Mouse (Mus musculus) heart, embryonic 12.5 days (tissue): Measurements from ENCODE around the gene Uqcr11. TPM values are rescaled to one million over a fixed set of nuclear protein-coding genes. Genes with fewer than 3 reads are reported as not detected.

Experiments
- ATAC-seq: fragments of 200-750 bp; cut with Nextera tagmentation; 2 replicates; pipeline ENCODE4 v1.8.0; 2017; ENCODE audit warnings: moderate TSS enrichment, moderate library complexity; ENCODE audit not compliant: insufficient number of reproducible peaks, low FRiP score
- H3K27ac ChIP-seq: fragments of 300-500 bp; sonication (generic); 2 replicates; pipeline ENCODE4 v1.5.1; 2016; ENCODE audit warnings: mild to moderate bottlenecking, moderate library complexity; ENCODE audit not compliant: poor library complexity, severe bottlenecking
- H3K27me3 ChIP-seq: fragments of 300-500 bp; sonication (generic); replicated peaks from 2 replicates; pipeline ENCODE4 v1.6.1; 2016; ENCODE audit warnings: mild to moderate bottlenecking, moderate library complexity
- H3K36me3 ChIP-seq: fragments of 300-500 bp; sonication (generic); 2 replicates; pipeline ENCODE4 v1.6.1; 2016; ENCODE audit warnings: mild to moderate bottlenecking, moderate library complexity
- H3K4me1 ChIP-seq: fragments of 300-500 bp; sonication (generic); replicated peaks from 2 replicates; pipeline ENCODE4 v1.6.1; 2016; ENCODE audit warnings: mild to moderate bottlenecking
- H3K4me2 ChIP-seq: fragments of 300-500 bp; sonication (generic); 2 replicates; pipeline ENCODE4 v1.6.1; 2016; ENCODE audit warnings: mild to moderate bottlenecking, moderate library complexity
- H3K4me3 ChIP-seq: fragments of 300-500 bp; sonication (generic); 2 replicates; pipeline ENCODE4 v1.5.1; 2016; ENCODE audit warnings: mild to moderate bottlenecking
- H3K9ac ChIP-seq: fragments of 300-500 bp; sonication (generic); 2 replicates; pipeline ENCODE4 v1.6.1; 2016; ENCODE audit warnings: mild to moderate bottlenecking, moderate library complexity
- H3K9me3 ChIP-seq: fragments of 300-500 bp; sonication (generic); replicated peaks from 2 replicates; pipeline ENCODE4 v1.6.1; 2016; ENCODE audit warnings: mild to moderate bottlenecking, moderate library complexity
- WGBS: fragments of 180-500 bp; shearing (Covaris S2); methylation state at CpG from one replicate; pipeline ENCODE4 v1.1.7; 2016; 5-methylcytosine and 5-hydroxymethylcytosine counted together
- polyA plus RNA-seq: library from polyadenylated mRNA; unstranded; fragments of >200 nt; fragmentation: Nextera tagmentation; extraction: Ambion mirVana; gene quantifications from 2 replicates; pipeline ENCODE4 v1.2.1, GENCODE M21; 2016

Uqcr11 gene
- polyA plus RNA-seq, 1 experiment from 2014 or later: 1,026 TPM

DNA sequence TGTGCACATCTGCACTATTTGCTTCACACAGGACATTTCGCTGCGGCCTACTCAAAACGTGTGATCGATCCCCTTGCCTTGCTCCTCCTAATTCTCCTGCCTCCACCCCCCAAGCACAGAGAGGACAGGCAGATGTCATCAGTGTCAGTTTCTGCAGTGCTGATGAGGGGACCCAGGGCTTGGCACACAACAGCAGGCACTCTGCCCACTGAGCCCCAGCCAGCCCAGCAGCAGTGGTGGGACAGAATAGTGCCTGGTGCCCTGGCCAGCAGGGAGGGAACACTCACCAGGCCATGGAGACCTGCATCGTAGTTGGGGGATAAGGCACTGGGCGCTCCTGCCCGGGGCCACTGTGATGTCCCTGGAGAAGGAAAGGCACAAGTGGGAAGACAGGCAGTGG is 8.9 kb upstream of the Uqcr11 start:
- Histone ChIP-seq H3K9me3 (no peaks in the 10 kb centered on the region), H3K4me3 (no peak overlapping the region), H3K36me3 (peaks cover 100% of the 10 kb centered on the region), H3K27me3 (no peaks in the 10 kb centered on the region), H3K4me1 (peaks cover 26% of the 10 kb centered on the region), H3K9ac (0 out of 2 replicates have a peak overlapping the region, but pooled peaks have one; percentile 10), H3K4me2 (no peak overlapping the region), H3K27ac (no peak overlapping the region)
- no peak for ATAC-seq
- 94% methylated on average over 7 of the region's 7 CpGs for WGBS

DNA sequence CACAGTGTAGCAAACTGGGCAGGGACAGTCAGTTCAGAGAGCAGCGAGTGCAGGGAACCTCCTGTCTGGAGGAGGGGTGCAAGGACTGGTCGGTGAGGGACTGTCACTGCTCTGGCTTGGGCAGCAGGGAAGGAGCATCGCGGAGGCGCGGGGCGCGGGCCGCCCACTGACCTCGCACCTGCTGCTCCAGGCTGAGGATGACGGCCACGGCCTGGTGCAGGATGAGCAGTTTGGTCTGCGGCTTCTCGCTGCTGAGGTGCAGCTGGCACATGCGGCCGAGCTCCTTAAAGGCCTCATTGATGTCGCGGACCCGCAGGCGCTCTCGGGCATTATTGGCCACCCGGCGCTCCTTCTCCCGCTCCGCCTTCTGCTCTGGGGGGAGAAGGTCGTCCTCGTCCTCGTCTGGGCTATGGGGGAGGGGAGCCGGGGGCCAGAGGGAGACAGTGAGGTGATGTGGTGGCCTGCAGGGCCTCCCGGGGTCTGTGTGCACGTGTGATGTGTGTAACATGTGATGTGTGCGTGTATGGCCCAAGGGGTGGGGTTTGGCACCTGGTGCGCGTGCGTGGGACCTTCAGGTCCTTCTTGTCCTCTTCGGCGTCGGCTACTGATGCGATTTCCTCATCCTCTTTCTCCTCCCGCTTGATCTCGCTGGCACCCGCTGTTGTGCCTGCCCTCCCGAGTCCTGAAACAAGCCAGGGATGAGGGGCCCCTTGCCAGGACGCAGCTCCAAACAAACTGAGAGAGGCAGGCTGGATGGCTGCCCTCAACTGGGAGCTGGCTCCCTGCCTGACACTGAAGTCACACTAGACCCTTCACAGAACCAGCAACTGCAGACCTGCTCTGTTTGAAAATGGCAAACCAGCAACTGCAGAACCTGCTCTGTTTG is 6.3 kb upstream of the Uqcr11 start:
- Histone ChIP-seq H3K27ac (no peak overlapping the region), H3K9ac (no peak overlapping the region), H3K4me2 (no peak overlapping the region), H3K27me3 (no peaks in the 10 kb centered on the region), H3K9me3 (no peaks in the 10 kb centered on the region), H3K4me3 (no peak overlapping the region), H3K4me1 (peaks cover 2% of the 10 kb centered on the region; the same call in 1 of the 2 replicates), H3K36me3 (peaks cover 92% of the 10 kb centered on the region)
- ATAC-seq: no peak
- 88% methylated on average over 44 of the region's 44 CpGs for WGBS

DNA sequence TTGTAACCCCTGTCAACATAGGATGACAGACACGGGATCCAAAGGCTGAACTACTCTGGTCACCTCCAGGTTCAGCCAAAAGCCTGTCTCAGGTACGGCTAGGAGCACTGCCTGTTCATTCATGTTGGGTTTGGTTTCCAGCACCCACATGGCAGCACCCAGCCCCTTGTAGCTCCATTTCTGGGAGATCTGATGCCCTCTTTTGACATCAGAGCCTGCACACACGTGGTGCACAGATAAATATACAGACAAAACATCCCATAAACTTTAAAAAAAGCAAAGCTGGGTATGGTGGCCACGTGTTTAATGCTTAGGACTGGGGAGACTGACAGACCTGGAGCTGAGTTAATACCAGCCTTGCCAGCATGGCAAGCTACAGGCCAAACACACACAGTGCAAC is 1.3 kb upstream of the Uqcr11 start:
- Histone ChIP-seq H3K9ac (peak overlapping the region; percentile 95), H3K36me3 (peaks cover 57% of the 10 kb centered on the region), H3K27ac (no peak overlapping the region), H3K4me1 (peaks cover 32% of the 10 kb centered on the region), H3K4me3 (no peak overlapping the region), H3K4me2 (peak overlapping the region; percentile 95), H3K9me3 (no peaks in the 10 kb centered on the region), H3K27me3 (no peaks in the 10 kb centered on the region)
- WGBS: 39% methylated on average over 4 of the region's 4 CpGs
- no peak for ATAC-seq

DNA sequence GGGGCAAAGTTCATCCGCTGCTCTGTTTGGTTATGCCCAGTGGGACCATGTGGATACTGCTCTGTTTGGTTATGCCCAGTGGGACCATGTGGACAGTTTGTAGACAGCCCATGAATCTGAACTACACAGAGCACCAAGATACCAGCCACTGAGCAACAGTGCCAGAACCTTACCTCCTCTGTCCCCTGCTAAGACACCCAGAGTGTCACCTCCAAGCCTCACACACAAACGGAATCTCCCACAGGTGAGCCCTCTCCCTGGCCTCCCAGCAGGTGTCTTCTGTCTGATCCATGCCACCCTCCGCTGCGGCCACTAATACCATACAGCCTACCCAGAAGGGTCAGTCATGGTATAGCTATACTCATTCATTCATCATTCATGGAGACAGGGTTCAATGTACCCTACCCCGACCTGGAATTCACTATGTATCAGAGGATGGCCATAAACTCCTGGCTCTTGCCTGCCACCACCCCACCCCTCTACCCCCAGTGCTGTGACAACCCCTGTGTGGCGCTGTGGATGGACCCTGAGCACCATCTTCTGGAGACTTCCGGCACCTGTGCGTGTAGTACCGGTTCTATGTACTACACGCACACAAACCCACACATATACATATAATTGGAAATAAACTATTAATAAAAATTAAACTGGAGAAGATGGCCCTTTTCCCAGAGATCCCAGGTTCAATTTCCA is 1.0 kb downstream of the Uqcr11 start:
- H3K36me3 ChIP-seq: peaks cover 53% of the 10 kb centered on the region
- no peaks in the 10 kb centered on the region for H3K9me3 ChIP-seq
- H3K9ac ChIP-seq: peak overlapping the region; percentile 95
- no peak overlapping the region for H3K27ac ChIP-seq
- H3K4me3 ChIP-seq: peak overlapping the region; percentile 95
- WGBS: 46% methylated on average over 10 of the region's 10 CpGs
- no peak for ATAC-seq
- H3K4me2 ChIP-seq: peak overlapping the region; percentile 95
- no peaks in the 10 kb centered on the region for H3K27me3 ChIP-seq
- H3K4me1 ChIP-seq: peaks cover 39% of the 10 kb centered on the region

DNA sequence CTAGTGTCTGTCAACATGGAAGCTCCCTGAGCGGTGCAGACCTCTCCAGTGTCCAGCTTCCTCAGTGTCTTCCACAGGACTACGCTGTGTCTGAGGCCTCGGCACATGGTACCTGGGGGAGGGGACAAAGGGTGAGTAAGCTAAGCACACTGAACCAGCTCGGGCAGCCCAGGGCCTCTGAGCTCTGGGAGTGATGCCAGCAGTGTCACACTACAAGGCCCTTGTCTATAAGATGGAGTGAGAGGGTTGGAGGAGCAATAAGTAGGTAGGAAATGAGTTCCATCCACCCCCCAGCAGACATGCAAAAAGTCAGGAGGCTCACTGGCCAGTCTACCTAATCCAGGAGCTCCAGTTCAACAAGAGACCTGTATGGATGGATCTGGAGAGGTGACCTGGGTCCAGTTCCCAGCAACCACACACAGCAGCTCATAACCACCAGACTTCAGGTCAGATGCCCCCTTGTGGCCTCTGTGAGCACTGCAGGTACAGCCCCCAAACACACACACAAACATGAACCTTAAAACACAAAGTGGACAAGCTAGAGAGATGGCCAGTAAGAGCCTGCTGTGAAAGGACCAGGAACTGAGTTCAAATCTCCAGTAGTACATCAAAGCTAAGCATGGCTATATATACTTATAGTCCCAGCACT is 3.5 kb downstream of the Uqcr11 start:
- 88% methylated on average over 4 of the region's 4 CpGs for WGBS
- no peak overlapping the region for H3K4me2 ChIP-seq
- no peak overlapping the region for H3K4me3 ChIP-seq
- H3K9me3 ChIP-seq: no peaks in the 10 kb centered on the region
- H3K36me3 ChIP-seq: peaks cover 34% of the 10 kb centered on the region
- no peak for ATAC-seq
- H3K27ac ChIP-seq: no peak overlapping the region
- H3K4me1 ChIP-seq: peaks cover 46% of the 10 kb centered on the region
- no peak overlapping the region for H3K9ac ChIP-seq
- H3K27me3 ChIP-seq: no peaks in the 10 kb centered on the region

DNA sequence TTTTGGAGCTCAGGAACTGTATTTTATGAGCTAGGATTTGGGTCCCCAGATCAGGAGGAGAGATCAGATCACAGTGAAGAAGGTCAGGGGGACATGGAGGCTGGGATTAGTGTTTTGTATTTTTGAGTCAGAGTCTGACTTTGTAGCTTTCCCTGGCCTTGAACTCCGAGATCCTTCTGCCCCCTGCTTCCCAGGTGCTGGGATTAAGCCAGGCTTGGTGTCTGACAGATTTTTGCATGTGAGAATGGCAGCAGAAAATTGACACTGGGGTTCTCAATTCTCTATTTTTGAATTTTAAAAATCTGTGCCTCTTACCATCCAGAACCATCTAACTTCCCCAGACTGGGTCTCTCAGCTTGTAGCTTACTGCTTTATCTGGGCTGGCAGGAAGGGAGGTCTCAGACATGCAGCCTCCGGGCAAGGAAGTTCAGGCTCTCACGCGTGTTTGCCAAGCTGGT is 5.9 kb downstream of the Uqcr11 start:
- no peaks in the 10 kb centered on the region for H3K27me3 ChIP-seq
- no peak overlapping the region for H3K4me3 ChIP-seq
- peak overlapping the region; percentile 86; the same call in 1 of the 2 replicates for H3K4me2 ChIP-seq
- peak overlapping the region; percentile 77; the same call in 1 of the 2 replicates for H3K9ac ChIP-seq
- no peak for ATAC-seq
- H3K9me3 ChIP-seq: no peaks in the 10 kb centered on the region
- peaks cover 49% of the 10 kb centered on the region for H3K4me1 ChIP-seq
- no peak overlapping the region for H3K27ac ChIP-seq
- WGBS: 67% methylated on average over 4 of the region's 4 CpGs
- H3K36me3 ChIP-seq: peaks cover 51% of the 10 kb centered on the region

DNA sequence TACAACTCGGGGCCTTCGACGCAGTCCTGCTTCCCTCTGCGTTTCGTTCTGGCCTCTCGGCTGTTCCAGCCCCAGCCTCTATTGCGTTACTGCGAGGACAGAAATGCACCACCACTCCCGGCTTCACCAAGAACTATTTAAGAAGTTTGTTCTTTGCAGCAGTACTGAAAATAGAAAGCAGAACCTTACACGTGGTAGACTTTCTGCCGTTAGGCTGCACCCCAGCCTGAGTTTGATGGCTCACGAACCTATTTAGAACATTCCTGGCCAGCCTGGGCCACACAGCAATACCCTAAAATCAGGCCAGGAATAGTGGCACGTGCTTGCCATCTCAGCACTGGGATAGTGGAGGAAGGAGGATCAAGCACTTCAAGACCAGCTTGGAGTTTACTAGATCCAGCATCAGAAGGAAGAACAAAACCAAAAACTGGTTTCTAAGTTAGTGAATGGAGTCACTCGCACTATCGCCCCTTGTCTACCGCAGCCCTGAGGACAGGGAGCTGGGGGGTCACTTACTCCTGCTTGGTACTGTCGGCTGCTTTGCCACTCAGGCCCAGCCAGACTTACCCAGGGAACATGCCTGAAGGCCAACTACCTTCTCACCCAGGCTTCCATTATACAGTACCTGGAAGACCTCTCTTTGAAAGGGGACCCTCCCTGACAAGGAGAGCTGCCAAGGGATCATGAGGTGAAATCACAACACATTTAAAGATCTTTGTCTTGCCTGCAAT is 6.5 kb downstream of the Uqcr11 start:
- Histone ChIP-seq H3K4me1 (peaks cover 43% of the 10 kb centered on the region), H3K9me3 (no peaks in the 10 kb centered on the region), H3K27me3 (no peaks in the 10 kb centered on the region), H3K4me2 (peak overlapping the region; percentile 86), H3K9ac (peak overlapping the region; percentile 77), H3K4me3 (peak overlapping the region; percentile 68), H3K27ac (peak overlapping the region; percentile 79), H3K36me3 (peaks cover 57% of the 10 kb centered on the region)
- no peak for ATAC-seq
- WGBS: 14% methylated on average over 17 of the region's 17 CpGs

DNA sequence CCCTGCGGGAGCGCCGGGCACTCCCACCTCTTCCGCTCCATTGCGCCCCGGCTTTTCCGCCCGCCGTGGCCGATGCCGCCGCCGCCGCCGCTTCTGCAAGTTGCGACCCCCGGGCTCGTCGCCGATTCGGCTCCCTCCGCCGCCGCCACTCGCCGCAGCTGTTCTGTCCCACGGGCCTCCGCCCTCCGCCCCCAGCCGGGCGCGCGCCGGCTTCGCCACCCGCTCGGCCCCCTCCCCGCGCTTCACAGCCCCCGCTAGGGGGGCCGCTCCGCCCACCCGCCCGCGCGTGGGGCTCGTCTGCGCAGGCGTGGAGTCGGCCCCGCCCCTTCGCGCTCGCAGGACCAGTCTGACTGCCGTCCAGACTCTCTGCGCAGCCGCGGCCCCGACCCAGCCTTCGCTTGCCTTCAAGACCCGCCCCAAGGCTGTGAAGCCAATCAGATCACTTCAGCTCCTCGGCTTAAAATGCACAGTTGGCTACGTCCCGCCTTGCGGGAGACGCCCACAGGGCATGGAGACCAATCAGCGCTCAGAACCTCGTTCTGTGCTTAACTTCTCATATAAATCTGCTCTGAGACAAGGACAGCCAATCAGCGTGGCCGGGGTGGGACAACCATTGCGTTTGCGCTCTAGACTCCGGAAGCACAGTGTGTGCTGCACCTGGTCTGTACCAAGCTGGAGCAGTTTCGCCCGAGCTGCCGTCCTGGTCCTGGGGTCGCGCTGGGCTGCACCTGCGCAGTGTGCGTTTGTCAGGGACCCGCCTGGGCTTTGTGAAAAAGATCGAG is 7.2 kb downstream of the Uqcr11 start, which contains the start of gene Mbd3:
TSS of gene Mbd3 (minus strand) at position 360 of the 782 bp plus-strand sequence.
- Histone ChIP-seq H3K9me3 (no peaks in the 10 kb centered on the region), H3K4me3 (peak within 1 kb of the TSS; percentile 68), H3K36me3 (peaks cover 64% of the 10 kb centered on the region), H3K4me1 (peaks cover 36% of the 10 kb centered on the region), H3K27me3 (no peaks in the 10 kb centered on the region), H3K9ac (peak within 1 kb of the TSS; percentile 87), H3K4me2 (peak within 1 kb of the TSS; percentile 86), H3K27ac (peak within 1 kb of the TSS; percentile 98)
- ATAC-seq: peak; percentile 97
- WGBS: under 1% methylated on average over 80 of the region's 82 CpGs

DNA sequence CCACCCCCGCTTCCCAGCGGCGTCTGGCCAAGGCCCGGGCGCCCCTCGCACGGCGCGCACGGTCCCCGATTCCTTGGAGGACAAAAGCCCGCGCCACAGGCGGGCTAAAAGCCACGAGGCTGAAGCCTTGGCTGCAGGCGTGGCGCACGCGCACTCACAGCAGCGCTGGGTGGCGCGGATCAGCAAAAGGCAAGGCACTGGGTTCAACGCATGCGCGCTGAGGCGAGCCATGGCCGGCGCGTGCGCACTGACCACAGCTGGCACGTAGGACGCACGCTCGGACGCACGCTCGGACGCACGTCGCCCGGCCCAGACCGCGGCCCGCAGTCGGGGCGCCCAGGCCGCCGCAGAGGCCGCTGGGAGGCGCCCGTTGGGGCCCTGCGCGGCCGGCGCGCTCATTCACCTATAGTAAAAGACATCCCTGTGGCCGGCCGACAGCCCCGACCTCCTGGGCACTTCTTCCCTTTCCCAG is 7.9 kb downstream of the Uqcr11 start:
- Histone ChIP-seq H3K4me2 (peak overlapping the region; percentile 81), H3K27ac (peak overlapping the region; percentile 98), H3K4me3 (peak overlapping the region; percentile 68), H3K9me3 (no peaks in the 10 kb centered on the region), H3K4me1 (peaks cover 35% of the 10 kb centered on the region), H3K27me3 (no peaks in the 10 kb centered on the region), H3K9ac (peak overlapping the region; percentile 87), H3K36me3 (peaks cover 64% of the 10 kb centered on the region)
- under 1% methylated on average over 59 of the region's 59 CpGs for WGBS
- peak; percentile 89 for ATAC-seq

DNA sequence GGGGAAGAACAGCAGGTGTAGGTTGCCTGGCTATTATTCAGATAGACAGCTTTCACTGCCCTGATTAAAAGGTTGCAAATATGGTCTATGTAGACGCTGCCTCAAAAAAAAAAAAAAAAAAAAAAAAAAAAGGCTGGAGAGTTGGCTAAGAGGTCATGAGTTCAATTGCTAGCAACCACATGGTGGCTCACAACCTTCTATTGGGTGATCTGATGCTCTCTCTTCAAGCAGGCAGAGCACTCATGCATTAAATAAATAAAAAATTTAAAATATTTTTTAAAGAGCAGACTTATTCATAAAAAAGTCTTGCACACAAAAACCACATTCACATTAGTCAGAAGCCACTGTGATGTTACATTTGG is 8.5 kb downstream of the Uqcr11 start:
- Histone ChIP-seq H3K27me3 (no peaks in the 10 kb centered on the region), H3K27ac (peak overlapping the region; percentile 98), H3K4me3 (peak overlapping the region; percentile 68), H3K36me3 (peaks cover 64% of the 10 kb centered on the region), H3K9ac (peak overlapping the region; percentile 87), H3K9me3 (no peaks in the 10 kb centered on the region), H3K4me1 (peaks cover 36% of the 10 kb centered on the region), H3K4me2 (peak overlapping the region; percentile 81)
- WGBS: 0% methylated on average over 1 of the region's 1 CpGs
- no peak for ATAC-seq
